ENCODE assay signal across 1 mouse cellular context in genomic region chr3:51353325-51354033, GRCm38 (mm10).
TF ChIP-seq lines count a peak whose summit lies in the region.

No protein-coding gene starts in this region.

TF ChIP-seq in CH12.LX, 34 proteins besides CTCF, POLR2A, EP300 and RAD21 (continued from another document):
- peak; percentile 48 for TF ChIP-seq ZNF384 (IDR thresholded peaks at IDR 0.05; ENCODE audit: low read depth, low read length)
- peak; percentile 90 for TF ChIP-seq SMC3 (IDR thresholded peaks at IDR 0.05; ENCODE audit: low read depth, low read length)
